In the genomic region with DNA sequence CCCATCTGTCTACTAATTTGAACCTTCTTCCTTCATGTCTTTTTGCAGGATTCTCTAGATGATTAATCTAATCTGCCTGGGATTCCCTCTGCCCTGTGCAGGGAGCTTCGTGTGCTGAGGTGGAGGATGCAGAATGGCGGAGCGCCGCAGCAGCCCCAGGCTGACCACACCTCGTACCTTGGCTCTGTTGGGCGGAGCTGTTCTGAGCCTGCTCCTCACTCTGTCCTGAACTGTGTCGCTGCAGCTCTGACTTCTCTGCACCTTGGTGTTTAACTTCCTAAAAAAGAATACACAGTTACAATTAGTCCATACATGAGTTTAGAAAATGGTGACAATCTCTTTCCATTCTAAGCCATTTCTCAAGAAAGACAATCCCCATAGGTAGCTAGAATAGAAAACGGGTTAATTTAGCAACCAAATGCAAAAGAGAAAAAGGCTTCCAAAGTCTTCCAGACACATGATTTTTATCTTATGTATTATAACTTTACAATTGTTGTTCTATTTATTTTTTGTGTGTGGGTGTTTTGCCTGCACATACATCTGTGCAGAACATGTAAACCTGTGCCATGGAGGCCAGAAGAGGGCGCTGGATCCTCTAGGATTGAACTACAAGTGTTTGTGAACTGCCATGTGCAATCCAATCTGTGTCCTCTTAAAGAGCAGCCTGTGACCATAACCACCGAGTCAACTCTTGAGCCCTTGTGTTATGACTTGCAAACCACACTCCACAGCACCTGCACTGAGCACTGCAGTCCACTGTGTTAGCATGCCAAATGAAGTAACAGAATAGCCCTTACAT, we compare ENCODE assay signal across 8 mouse cellular contexts. TPM values are rescaled to one million over a fixed set of nuclear protein-coding genes. Genes with fewer than 3 reads are reported as not detected.
DNase-seq lines count a peak whose midpoint lies in the region; ATAC-seq lines count a peak whose summit lies in the region.

No protein-coding gene starts in this region.

- intact Hi-C loops in gastrocnemius, postnatal 14 days (cut with DNase I; ENCODE audit: low total_unique reads): no loop called here

- peaks cover 82% of the 10 kb centered on the region for H3K36me3 ChIP-seq in kidney, embryonic 15.5 days

- H3K9me3 ChIP-seq in kidney, embryonic 15.5 days (replicated peaks): no peaks in the 10 kb centered on the region

- H3K27ac ChIP-seq in kidney, embryonic 15.5 days: no peak overlapping the region

- no peaks in the 10 kb centered on the region for H3K4me1 ChIP-seq in kidney, embryonic 15.5 days

- DNase-seq in kidney, adult 18-20 months: peak; percentile 82
- DNase-seq in MN1 (ENCODE audit: low spot score): peak; percentile 49
- peak; percentile 69 for DNase-seq in cerebellum, adult 9-11 months
- peak; percentile 72 for DNase-seq in gastrocnemius, postnatal 14 days
- DNase-seq in layer of hippocampus, adult 9-11 months: peak; percentile 81
- peak; percentile 91 for DNase-seq in thymus, postnatal 4 days

- no peak overlapping the region for H3K4me2 ChIP-seq in kidney, embryonic 15.5 days

- H3K27me3 ChIP-seq in kidney, embryonic 15.5 days: no peaks in the 10 kb centered on the region

- WGBS in kidney, embryonic 15.5 days: 77% methylated on average over 10 of the region's 10 CpGs

- no peak for ATAC-seq in kidney, embryonic 15.5 days (replicated peaks; ENCODE audit: low FRiP score)
- ATAC-seq in megakaryocyte progenitor cell, adult 5-6 weeks (replicated peaks; ENCODE audit: poor library complexity): peak; percentile 66

- H3K9ac ChIP-seq in kidney, embryonic 15.5 days: no peak overlapping the region

- H3K4me3 ChIP-seq in kidney, embryonic 15.5 days (replicated peaks): no peak overlapping the region

RNA-seq across cellular contexts. Expression of gene Rnf169, which starts 53.1 kb away (rescaled TPM):
- 5.9 and 6.2 TPM in 2 replicates for polyA plus RNA-seq in kidney, embryonic 15.5 days (2015; fragmentation: Nextera tagmentation; extraction: Ambion mirVana)
- total RNA-seq in gastrocnemius, postnatal 14 days (2021): 1 to 10 TPM; 6.4 to 7.4 TPM
- total RNA-seq in megakaryocyte progenitor cell, adult 5-6 weeks (2015): 11.3 and 13.3 TPM in 2 replicates
- 14.1 and 18.3 TPM in 2 replicates for total RNA-seq in megakaryocyte progenitor cell, adult 5-6 weeks (2017)
